Mouse (Mus musculus): ENCODE results near the gene Snx17.

Snx17 gene

DNA sequence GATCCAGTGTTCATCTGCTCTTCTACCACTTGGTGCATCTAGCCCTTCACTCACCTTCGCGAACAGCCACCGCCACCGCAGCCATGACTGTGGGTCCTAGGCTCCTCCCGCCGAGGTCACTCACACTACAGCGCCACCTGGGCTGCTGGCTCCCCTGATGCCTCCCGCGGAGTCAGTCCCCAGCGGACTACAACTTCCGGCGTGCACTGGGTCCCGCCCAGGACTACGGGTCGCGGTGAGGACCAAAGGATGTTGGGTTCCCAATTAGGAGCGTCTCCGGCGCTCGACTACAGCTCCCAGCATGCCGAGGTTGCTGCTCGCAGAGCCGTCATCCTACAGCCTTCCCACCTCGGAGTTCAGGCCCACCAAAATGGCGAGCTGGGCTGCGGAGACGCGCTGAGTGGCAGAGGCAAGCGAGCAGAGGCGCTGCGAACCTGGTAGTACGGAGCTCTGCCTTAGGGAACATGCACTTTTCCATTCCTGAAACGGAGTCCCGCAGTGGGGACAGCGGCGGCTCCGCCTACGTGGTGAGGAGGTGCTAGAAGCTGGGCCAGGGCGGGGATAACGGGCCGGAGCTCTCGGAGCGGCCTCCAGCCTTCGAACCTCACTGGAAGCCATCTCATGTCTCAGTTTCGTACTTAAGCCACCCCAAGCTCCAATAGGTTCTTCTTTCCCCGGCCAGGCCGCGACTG, at the start of gene Snx17, which contains the start of gene Eif2b4:
TSS of gene Snx17 (plus strand) at position 289 of the 692 bp plus-strand sequence.
TSS of gene Eif2b4 (minus strand) at position 492 of the 692 bp plus-strand sequence.
- DNase-seq (ENCODE audit: low read depth, low spot score), result peak; percentile 99

DNA sequence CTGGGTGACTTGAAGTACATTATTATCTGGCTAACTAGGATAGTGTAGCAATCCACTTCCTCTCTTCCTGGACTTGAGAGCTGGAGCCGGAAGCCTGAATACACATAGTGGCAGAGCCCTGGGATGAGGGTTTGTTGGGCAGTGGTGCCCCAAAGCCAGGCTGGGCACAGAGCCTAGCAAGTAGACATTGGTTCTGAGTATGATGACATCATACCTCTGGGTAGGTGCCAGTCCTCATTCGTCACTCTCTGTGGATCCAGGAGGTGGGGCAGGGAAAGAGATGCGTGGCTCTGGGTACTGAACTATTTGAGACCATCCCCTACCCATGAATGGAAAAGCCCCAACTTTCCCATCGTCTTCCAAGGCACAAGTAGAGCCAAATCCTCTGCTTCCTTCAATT, 43.2 kb upstream of the Snx17 start:
- DNase-seq (ENCODE audit: low read depth, low spot score), result no peak

DNA sequence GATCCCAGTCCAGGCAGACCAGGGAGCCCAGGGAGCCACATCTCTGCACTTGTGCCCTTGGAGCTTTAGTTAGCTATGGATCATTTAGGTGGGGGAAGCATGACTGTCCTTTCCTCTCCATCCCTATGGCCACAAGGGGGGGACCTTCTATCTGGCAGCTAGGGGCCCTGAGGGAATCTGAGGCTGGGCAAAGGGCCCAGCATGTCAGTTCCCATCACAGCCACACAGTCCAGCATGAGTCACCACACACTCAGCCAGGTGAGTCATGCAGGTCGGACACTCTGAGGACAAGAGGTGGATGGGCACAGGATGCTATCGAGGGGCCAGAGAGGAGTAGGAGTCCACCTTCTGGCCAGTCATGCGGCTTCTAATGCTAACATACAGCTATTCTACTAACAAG, 41.3 kb upstream of the Snx17 start:
- DNase-seq (ENCODE audit: low read depth, low spot score), result no peak

DNA sequence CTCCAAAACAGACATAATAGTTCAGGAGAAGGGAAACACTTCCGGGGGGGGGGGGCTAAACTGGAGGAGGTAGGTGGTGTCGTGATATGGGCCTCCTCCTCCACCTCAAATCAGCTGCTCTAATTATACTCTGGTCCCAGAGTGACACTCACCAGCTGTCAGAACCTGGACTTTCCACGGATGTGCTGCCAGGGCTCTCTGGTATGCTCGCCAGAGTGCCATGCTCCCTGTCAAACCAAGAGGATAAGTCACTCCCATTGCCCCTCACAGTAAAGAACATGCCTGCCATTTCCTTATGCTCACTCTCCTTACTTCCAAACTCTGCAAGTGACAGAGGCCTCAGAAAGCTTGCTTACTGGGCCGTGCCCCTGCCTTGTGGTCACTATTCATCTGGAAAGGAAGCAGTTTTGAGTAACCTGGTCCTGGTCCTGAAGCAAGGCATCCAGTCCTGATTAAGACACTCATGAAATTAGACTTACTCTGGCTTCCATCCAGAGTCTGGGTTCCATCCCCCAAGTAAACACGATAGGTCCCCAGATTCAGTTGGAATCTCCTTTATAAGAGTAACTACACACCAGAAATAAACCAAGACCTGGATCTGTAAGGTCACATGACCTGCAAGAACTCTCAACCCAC, 39.4 kb upstream of the Snx17 start:
- no peak for DNase-seq (ENCODE audit: low read depth, low spot score)

DNA sequence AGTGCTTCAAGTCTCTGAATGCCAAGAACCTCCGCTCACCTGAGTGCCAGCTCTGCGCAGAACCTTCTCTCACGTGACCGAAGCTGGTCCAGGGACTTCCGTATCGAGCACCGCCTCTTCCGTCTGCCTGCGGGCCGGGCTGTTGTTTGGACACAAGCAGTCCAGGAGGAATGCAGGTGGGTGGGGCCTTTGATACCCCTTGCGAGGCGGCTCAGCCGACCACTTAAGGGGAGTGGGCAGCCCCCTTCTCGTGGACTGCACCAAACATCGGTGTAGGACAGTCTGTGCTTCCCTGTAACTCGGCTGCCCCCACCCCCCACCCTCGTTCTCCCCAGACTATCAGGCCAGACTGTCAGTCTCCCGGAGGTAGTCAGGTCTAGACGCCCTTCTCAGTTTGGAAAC, 38.9 kb upstream of the Snx17 start, which contains the start of gene Mpv17:
TSS of gene Mpv17 (minus strand) at position 100 of the 402 bp plus-strand sequence.
- DNase-seq (ENCODE audit: low read depth, low spot score), result peak; percentile 89

DNA sequence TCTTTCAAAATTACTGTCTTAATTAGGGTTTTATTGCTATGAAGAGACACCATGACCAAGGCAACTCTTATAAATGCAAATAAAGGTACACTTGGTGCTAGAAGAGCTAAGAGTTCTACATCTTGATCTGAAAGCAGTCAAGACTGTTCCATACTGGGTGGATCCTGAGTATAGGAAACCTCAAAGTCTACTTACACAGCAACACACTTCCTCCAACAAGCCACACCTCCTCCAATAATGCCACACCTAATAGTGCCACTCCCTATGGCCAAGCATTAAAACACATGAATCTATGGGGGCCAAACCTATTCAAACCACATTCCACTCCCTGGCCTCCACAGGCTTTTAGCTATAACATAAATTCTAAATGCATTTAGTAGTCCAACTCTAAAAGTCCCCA, 30.6 kb upstream of the Snx17 start:
- no peak for DNase-seq (ENCODE audit: low read depth, low spot score)

DNA sequence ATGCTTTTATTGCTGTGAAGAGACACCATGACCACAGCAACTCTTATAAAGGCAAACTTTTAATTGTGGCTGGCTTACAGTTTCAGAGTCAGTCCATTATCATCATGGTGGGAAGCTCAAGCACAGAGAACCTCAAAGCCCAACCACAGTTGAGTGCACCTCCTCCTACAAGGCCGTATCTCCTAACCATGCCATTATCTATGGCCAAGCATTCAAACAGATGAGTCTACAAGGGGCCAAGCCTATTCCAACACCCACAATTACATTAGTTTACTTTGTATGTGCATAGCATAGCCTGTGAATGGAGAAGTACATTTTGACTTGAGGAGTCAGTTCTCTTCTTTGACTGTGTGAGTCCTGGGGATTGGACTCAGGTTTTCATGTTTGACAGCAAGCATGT, 28.1 kb upstream of the Snx17 start:
- DNase-seq (ENCODE audit: low read depth, low spot score), result no peak

DNA sequence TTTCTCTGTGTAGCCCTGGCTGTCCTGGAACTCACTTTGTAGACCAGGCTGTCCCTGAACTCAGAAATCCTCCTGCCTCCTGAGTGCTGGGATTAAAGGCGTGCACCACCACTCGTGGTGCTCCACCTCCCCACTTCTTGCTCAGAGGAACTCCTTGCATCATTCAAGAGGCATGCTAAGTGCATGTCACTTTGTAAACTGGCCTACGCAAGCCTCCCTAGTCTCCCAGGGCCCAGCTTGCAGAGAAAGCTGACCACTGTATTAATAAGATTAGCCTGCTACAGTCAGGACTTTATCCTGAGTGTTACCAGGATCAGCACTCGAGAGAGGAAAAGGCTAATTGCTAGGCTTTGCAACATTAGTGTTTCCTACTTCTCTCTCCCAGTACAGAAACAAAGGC, 24.4 kb upstream of the Snx17 start:
- DNase-seq (ENCODE audit: low read depth, low spot score), result no peak

DNA sequence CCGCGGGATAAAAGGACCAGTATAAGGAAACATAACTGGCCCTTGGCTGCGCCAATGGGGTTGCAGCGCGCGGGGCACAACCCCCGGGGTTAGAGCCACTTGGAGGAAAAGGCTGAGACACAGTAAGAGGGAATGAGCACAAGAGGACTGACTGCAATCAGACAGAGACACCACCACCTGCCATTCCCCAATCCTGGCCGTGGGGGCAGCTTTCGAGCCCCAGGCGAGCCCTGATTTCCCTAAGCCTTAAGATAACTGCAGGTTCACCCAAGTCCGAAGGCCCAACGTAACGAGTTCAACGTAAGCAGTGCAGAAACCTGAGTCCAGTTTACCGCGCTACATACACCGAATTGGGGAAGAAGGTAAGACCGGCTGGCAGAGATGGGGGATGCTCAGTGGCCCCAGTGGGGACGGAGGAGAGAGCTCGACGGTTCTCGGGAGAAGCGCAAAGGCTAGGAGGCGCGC, 13.7 kb upstream of the Snx17 start:
- peak; percentile 70 for DNase-seq (ENCODE audit: low read depth, low spot score)

DNA sequence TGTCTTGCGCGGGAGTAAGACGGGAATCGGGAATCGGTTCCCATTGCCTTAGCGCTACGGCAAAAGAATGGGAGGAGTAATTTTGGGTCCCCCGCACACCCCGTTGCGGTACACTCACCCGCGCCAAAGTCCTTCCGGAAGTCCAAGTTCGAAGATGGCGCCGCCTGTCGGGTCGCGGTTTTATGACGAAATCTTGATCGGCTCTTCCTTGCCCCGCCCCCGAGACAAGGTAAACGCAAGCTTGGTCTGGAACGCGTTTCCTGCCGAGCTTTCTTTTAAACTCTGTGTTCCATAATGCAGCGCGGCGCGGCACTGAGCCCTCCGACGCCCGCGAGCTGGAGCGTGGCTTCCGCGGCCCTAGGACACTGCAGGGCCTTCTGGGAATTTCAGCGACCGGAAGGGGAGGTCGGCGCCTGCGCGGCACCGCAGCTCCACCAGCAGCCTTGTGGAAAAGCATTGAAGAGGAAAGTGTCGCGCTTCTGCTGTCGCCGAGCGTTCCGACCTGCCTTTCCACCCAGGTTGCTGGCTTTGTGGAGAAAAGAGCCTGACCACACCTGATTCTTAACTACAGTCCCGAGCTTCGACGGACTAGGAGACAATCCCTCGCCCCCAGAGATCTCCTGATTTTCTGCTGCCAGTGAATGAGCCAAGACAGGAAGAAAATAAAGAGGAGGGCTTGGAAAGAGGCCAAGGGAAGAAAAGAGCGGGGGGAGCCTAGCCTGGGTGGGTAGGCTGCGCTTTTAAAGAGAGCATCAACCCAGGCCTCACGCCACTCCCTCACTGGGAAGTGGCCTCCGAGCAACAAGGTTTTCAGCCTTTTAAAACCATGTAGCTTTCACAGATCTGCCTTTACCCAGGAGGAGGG, 13.0 kb upstream of the Snx17 start, which contains the start of the genes Gm29609 and Gtf3c2:
TSS of gene Gm29609 (minus strand) at position 146 of the 865 bp plus-strand sequence.
TSS of gene Gtf3c2 (minus strand) at position 379 of the 865 bp plus-strand sequence.
- DNase-seq (ENCODE audit: low read depth, low spot score), result peak; percentile 96

DNA sequence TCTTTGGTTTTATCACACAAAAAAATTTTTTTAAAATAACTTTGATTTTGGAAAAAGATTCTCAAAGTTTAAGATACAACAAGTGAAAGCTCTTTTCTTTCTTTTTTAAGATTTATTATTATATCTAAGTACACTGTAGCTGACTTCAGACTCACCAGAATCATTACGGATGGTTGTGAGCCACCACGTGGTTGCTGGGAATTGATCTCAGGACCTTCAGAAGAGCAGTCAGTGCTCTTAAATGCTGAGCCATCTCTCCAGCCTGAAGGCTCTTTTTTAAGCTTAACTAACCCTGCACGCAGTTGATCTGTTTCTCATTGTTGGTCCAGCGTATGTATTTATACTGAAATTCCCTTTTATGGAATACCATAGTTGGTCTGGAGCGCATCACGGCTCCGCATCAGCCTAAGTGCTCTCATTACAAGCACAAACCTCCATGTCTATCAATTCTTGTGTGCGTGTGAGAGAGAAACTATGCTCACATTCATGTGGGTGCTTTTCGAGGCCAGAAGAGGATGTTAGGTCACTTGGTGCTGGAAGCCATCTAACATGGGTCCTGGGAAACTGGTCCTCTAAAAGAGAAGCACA, 11.8 kb upstream of the Snx17 start:
- DNase-seq (ENCODE audit: low read depth, low spot score), result no peak

DNA sequence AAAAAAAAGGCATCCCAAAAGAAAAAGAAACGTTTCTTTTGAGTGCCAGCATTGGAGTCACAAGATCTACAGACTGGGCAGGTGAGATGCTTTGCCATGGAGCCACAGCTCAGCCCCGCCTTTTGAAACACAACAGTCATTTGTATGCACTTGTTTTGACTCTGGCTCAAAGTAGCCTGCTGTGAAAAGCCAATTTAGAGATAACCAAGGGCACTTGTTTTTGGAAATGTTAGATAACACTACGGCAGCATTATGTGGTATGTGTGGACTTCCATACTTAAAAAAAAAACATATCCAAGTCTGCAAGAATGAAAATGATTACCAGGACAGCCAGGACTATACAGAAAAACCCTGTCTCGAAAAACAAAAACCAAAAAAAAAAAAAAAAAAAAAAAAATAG, 9.3 kb upstream of the Snx17 start:
- no peak for DNase-seq (ENCODE audit: low read depth, low spot score)

DNA sequence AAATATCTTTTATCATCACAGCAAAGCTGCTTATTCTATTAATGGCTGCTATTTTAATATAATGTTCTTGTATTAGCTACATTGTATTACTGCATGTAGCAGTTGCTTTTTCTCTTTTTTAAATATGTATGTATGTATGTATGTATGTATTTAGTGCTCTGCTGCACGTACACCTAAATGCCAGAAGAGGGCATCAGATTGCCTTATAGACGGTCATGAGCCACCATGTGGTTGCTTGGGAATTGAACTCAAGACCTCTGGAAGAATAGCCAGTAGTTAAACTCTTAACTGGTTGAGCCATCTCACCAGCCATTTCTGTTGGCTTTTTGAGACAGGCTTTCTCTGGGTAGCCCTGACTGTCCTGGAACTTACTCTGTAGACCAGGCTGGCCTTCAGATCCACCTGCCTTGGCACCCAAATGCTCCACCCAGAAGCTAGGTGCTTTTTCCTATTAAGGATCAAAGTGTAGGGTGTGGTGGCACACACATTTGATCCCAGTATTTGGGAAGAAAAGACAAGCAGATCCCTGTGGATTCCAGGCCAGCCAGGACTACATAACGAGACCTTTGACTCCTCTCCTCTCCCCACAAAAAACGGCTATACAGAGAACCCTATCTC, 4.7 kb upstream of the Snx17 start:
- peak; percentile 60 for DNase-seq (ENCODE audit: low read depth, low spot score)

DNA sequence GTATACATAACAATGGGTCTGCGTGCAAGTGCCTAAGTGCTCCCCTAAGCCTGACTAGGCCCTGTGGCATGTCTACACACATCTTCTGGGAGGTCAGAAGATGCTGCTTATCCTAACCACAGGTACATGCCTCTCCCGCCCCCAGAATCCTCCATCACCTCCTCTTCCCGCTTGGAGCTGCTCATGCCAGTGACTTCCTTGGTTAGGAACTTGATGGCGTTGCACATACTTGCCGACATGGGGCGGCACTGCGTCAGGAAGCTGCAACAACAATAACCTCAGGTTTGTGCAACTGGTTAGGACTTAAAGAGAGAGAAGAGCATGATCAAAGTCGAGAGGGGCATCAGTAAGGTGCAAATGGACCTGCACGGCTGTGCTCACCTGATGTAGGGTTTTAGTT, 2.8 kb upstream of the Snx17 start:
- no peak for DNase-seq (ENCODE audit: low read depth, low spot score)

DNA sequence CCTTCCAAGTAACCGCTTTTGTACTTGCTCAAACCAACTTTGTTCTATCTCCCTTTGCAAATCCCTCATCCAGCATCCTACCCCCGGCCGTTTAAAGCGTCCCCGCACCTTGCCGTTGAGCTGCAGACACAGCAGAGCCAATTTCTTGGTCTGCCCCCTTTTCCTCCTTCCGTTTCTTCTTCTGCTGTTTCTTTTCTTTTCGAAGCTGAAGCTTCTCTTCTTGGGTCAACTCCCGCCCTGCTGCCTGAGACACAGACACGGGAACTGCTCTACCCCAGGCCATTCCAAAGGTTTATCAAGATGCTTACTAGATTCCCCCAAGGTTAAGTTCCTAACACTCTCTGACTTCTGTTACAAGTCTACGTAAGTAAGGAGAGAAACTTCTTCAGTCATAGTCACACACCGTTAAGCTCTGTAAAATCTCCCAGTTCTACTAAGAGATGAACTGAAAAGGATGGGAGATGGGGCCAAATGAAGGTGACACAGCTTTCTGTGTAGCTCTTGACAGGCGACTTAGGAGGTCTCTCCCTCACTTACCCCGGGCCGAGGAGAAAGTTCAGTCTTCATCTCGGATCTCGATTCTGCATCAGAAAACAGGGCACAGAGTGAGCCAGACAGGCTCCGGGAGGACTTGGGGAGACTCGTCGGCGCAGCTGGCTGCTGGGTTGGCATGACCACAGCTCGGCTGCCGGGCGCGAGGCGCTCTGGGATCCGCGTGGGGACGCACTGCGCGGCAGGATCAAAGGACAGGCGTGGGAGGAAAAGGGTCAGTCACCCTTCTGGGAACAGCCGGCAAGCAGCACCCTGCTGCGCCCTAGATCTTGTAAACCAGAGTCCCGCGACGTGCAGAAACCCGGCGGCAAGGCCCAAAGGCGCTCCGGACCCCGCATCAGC, 735 bp upstream of the Snx17 start:
- DNase-seq (ENCODE audit: low read depth, low spot score), result no peak

DNA sequence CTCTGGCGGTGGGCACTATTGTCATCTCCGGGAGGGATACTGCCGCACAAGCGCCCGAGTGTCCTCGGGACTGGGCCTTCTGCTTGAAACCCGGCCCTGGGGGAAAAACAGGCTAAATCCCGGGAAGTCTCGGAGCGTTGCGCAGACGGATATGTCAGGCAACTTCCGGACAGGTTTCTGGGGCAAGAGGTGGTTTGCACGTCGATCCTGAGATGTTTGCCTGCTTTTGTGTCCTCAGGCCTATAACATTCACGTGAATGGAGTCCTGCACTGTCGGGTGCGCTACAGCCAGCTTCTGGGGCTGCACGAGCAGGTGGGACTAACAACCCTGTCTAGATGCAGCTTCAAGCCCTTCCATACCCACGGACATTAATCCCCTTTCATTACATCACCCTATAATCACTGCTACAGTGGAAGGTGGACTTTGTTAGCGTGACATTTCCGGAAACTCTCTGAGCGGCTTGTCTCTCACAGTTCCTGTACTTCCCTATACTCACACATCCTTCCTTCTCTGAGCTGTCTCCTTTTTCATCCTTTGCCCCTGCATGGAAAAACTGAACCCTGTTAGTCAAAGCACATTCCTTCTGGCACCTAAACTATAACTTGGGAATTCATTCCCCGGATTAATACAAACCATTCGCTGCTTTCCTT, 729 bp downstream of the Snx17 start:
- DNase-seq (ENCODE audit: low read depth, low spot score), result peak; percentile 65

DNA sequence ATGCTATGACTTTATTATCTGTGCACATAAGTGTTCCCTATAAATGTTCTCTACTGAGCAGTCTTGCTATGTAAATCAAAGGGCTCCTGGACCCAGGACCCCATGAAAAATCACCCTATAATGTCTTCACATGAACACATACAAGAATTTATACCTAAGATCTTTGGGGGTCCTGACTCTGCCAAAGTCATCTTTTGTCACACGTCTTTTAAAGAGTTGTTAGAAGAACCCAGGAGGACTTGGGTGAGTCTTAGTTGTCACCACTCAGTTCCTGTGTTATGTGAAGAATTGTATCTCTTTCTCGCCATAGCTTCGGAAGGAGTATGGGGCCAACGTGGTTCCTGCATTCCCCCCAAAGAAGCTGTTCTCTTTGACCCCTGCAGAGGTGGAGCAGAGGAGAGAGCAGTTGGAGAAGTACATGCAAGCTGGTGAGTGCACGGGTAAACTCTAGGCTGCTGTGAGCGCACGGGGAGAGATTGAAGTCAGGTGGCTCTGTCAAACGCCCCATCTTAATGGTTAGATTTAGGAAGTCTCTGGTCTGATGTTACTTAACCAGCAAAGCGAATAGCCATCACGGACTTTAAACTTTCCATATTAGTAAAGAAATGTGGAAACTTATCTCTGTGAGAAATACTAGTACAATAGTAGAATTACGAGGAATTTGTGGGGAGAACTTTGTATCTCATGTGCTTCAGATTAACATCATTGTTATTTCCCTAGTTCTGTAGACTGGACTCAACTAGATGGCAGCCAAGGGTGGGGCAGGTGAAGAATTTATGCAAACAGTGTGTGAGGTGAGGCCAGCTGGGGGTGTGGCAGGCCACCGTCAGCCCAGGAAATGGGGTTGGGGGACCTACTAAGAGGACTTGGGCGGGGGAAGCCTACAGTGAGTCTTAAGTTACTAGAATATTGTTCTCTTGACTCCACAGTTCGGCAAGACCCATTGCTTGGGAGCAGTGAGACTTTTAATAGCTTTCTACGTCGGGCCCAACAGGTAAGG, 1.8 kb downstream of the Snx17 start:
- DNase-seq (ENCODE audit: low read depth, low spot score), result no peak

DNA sequence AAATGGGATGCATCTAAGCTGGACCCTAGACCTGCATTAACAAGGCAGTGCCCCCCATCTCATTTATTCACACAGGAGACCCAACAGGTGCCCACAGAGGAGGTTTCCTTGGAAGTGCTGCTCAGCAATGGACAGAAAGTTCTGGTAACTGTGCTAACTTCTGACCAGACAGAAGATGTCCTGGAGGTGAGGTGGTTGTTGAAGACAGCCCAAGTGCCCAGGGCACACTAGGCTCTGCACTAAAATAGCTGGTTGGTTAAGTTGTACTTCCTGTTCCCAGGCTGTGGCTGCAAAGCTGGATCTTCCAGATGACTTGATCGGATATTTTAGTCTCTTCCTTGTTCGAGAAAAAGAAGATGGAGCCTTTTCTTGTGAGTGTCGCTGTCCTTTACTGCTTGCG, 2.6 kb downstream of the Snx17 start:
- no peak for DNase-seq (ENCODE audit: low read depth, low spot score)

Measured in A20 (cell line).